Mouse (Mus musculus) retina, embryonic 14.5 days (tissue): ENCODE measurements around the gene Golga2.
"Not testable (repeated sequence)": the region's sequence is repeated elsewhere in the genome, so short reads cannot be mapped to it uniquely, and the experiment has no call there.

Source experiments
- DNase-seq: peaks from one replicate; pipeline ENCODE4 v3.0.0-alpha.2; 2015; ENCODE audit warnings: low spot score

The Golga2 gene

DNA sequence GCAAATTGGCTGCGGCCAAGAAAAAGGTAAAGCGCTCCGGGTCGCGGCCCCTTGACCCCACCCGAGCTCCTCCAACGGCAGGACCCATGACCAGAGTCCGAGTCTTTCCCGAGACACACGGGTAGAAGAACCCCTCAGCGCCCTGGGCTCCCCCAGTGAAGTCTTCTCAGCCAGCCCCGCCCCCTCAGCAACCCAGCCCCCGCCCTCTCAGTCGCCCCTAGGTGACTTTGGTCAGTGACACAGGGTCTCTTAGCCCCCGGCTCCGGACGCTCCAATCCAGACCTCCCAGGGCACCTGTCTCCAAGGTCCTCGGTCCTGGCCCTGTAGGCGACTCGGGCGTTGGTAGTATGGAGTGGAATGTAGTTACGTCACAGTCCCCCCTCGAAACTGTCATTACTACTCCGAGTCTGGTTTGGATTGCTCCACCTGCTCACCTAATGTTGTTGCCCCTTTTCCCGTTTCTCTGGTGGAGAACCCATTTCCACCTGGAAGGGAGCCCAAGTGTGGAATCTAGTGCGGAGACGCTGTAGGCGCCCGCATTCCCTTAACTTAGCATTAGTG is 1.3 kb downstream of the Golga2 start:
- no peak for DNase-seq

DNA sequence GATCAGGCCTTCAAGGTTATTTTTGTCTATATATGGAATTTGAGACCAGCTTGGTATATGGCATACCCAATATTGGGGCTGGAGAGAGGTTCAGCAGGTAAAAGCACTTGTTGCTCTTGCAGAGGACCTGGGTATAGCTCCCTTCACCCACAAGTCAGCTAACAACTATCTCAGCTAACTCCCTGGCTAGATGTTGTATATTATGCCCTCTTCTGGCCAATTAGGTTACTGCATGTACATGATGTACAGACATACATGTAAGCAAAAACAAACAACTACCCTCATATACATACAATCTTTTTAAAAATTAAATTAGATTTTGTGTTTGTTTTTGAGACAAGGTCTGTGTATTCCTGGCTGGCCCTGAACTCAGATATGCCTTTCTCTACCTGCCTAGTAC is 2.4 kb downstream of the Golga2 start:
- peak; percentile 65 for DNase-seq

DNA sequence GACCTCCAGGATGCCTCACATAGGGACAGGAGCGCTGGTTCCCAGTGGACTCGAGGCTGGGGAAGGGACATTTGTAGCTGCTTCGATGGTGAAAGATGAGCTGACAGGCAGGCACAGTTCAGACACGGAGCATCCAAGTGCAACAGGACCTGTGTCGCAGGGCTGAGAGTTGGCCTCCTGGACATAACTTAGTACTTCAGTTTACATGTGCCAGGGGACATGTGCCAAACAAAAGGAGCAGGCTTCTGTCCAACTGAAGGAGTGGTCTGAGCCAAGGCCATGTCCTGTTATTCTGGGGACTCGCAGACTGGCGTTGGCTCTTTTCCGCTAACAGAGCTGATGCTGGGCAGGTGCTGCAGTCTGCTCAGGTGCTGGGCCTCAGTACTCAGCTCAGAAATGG is 7.2 kb downstream of the Golga2 start:
- DNase-seq = no peak

DNA sequence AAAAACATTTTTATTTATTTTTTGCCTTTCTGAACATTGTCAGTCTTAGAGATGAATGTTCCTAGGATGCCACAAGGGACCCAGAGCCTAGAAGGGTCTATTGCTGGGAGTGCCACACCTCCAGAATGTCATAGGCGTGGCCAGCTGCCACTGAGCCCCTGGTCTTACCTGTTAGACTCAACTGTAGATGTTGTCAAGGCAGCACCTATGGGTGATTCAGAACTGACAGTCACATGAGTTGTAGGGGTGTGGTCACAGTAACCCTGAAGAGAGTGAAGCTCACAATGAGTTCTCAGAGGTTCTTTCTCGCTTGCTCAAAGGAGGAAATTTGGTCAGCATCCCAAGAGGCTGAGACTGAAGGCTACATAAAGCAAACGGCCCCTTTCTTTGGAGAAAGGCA is 8.1 kb downstream of the Golga2 start:
- no peak for DNase-seq

DNA sequence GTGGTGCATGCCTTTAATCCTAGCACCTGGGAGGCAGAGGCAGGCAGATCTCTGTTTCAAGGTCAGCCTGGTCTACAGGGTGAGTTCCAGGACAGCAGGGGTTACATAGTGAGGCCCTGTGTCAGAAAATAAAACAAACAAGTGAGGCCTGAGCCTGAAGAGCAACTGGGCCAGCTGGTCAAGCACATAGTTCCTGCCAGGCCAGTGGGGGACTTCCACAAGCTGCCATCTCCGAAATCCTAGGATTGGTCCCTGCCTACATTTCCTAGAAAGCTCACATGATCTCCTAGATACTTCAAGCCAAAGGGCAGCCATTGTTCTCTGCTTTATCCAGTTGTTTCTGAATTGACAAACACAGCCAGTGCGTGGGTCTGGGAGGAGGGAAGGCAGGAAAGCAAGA is 8.7 kb downstream of the Golga2 start:
- DNase-seq = not testable (repeated sequence)

DNA sequence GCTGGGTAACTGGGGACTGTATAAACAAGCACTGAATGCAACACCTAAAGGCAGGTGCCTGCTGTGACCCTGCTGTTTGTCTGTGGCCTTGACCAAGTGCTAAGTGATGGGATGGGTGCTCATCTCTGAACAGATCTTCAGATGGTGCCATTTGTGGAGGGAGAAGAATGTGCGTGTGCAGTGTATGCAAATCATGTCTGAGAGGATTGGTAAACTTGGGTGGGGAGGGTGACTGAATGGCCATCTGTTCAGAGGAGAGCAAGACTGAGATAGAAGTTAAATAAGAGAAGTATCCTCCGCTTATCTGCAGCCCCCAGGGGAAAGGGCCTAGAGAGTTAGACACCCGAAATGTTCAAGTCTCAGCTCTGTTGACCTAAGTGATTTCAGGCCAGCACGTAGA is 12.3 kb downstream of the Golga2 start:
- DNase-seq = no peak

DNA sequence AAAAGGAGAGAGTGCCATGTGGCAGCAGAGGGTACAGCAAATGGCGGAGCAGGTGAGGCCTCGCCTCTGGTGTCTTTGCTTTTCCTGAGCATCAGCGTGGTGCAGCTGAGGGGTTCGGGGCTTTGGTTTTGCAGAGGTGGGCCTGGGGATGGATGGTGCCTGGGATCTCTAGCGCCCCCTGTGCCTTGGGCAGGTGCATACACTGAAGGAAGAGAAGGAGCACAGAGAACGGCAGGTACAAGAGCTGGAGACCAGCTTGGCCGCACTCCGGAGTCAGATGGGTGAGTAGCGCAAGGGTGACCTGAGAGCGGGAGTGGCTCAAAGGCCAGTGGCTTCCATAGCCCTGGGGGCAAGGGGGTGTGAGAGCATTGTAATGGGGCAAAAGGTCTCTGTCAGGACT is 15.8 kb downstream of the Golga2 start:
- DNase-seq = no peak

DNA sequence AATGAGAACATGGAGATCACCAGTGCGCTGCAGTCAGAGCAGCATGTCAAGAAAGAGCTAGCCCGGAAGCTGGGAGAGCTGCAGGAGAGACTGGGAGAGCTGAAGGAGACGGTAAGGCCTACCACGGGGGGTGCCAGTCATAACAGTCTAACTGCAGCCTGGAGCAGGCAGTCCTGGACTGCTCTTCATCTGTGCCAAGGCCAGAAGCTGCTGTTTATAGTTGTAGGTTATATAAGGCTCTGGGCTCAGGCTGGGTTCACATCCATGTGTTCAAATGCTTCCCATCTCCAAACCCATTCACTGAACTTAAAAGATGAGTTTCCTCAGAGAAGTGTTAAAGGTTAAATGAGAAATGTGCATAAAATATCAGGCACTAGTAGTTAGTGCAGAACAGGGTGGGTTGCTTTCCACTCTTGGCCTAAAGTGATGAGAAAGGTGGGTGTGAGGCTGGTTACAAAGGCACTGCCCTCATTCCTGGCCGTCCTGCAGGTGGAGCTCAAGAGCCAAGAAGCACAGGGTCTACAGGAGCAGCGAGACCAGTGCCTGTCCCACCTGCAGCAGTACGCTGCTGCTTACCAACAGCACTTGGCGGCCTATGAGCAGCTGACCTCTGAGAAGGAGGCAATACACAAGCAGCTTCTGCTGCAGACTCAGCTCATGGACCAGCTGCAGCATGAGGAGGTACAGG is 17.1 kb downstream of the Golga2 start:
- DNase-seq = peak; percentile 69

DNA sequence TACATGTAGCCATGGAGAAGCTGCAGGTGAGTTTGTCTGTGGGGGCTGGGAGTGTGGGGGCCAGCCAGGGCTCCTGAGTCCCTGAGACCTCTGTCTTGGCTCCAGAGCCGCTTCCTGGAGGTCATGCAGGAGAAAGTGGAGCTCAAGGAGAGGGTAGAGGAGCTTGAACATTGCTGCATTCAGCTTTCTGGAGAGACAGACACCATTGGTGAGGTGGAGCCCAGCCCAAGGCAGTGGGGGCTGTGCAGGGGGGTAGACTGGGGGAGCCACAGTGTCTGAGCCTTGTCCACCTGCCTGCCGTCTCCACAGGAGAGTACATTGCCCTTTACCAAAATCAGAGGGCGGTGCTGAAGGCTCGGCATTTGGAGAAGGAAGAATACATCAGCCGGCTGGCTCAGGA is 18.5 kb downstream of the Golga2 start:
- no peak for DNase-seq

DNA sequence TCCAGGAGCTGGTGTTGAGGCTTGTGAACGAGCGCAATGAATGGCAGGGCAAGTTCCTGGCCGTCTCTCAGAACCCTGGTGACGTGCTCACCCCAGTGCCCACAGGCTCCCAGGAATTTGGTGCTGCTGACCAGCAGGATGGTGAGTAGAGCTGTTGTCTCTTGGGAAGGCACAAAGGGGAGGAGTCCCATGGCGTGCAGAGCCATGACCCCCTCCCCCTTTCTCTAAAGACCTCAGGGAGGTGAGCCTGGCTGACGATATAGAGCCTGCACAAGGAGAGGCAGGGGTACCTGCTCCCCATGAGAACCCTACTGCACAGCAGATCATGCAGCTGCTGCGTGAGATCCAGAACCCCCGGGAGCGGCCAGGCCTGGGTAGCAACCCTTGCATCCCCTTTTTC is 19.0 kb downstream of the Golga2 start:
- DNase-seq = no peak

DNA sequence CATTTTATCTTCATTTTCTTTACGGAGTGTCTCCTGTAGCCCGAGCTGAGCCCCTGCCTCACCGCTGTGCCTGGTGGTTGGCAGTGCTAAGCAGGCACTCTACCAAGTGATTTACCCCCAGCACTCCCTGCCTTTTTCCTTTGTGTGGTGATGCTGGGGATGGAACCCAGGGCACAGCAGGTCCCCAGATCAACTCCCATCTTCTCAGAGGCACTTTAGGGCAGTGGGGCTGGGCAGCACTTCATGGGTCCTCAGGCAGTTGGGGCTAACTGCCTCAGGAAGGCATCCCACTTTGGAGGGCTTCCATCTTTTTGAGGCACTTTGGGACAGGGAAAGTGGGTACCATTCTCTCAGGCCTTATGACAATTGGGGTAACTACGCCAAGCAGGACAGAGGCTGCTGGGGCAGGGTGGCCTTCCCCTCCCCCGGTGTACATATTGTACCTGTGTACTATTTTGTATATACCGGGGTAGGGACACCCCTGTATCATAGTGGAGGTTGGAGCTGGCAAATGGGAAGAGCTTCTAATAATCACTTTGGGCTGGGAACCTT is 20.1 kb downstream of the Golga2 start:
- no peak for DNase-seq

DNA sequence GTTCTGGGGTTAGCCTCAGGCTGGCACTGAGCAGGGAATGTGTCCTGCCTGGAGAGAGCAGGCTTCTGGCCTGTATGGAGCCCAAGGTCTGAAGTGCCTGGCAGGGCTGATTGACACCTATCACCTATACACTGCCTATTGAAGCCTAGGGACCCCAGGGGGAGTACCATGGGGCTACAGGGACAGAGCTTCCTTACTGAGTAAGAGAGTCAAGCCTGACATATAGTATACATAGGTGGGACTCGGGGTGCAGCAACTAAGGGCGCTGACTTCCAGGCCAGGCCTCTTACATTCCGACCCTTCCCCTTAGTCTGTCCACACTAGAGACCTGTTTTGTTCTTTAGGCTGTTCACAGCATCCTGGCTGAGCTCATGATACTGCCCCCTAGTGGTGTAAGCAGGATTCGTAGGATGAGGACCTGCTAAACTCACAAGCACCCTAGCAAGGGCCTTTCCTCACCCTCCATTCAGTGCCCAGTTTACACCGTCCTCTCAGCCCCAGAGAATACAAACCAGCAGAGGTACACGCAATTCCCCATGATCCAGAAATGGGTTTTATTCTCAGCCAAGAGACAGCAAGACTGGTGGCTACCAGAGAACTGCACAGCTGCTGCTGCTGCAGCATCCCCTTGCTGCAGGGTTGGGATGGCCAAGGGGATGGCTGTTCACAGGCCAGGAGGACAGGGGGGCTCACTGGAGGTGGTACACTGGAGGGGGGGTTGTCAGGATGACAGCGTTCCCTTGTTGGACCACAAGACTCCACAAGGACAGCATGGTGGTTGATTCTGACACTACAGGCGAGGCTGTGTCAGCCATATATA is 21.0 kb downstream of the Golga2 start:
- DNase-seq = peak; percentile 87

DNA sequence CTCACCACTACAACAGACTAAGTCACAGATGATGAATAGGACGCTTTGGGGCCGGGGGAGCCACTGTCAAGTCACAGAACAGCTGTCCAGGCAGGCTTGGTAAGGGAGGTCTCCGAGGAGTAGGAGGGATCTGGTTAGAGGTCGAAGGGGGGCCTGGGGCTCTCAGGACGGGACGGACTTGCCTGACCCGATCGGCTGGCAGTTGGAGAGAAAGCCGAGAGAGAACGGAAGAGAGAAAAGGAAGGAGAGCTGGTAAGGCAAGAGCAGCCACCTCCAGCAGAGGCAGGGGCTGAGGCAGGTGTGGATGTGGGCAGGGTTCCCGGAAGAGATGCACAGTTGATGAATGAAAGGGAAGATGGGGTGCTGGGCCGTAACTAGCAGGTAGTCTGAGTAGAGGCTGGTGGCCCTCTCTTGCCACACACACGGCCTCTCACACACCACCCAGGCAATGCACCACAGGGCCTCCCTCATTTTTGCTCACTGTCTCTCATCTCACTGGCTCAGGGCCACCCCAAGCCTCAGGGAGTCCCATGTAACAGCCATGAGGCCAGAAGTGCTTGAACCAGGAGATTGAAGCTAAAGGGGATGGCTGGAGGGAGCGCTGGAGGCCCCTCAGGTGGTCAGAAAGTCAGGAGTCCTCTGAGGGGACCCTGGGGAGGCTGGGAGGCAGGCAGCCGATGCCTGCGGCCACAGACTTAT is 21.8 kb downstream of the Golga2 start:
- no peak for DNase-seq

DNA sequence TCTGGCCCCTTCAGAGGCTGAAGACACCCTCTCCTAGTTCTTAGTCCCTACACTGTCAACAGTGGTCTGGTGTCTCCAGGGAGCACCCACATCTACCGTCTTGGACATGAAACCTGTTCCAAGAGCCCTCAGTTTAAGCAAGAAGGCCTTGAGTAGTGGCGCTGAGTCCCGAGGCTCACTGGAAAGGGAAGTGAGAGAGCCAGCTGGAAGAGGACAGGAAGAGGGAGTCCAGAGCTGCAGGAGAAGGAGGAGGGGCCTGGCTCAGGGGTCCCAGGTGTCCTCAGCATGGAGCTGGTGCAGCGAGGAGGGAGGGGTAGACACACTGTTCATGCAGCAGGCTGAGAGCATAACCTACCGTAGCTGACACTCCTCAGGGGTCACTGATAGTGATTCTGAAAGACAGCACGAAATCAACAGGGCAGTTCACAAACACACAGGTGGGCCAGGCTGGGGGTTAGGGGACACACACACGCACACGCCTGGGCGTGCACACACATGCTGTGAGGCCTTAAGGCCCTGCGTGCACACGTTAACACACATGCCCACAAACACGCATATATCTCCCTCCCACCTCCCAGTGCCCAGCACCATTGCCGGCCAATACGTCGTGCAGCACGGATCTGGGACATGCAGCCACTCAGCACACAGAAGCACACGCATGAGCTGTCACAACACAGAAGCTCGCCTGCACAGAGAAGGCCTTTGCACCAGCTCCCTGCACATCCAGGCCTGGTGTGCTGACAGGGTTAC is 23.1 kb downstream of the Golga2 start:
- DNase-seq = no peak

DNA sequence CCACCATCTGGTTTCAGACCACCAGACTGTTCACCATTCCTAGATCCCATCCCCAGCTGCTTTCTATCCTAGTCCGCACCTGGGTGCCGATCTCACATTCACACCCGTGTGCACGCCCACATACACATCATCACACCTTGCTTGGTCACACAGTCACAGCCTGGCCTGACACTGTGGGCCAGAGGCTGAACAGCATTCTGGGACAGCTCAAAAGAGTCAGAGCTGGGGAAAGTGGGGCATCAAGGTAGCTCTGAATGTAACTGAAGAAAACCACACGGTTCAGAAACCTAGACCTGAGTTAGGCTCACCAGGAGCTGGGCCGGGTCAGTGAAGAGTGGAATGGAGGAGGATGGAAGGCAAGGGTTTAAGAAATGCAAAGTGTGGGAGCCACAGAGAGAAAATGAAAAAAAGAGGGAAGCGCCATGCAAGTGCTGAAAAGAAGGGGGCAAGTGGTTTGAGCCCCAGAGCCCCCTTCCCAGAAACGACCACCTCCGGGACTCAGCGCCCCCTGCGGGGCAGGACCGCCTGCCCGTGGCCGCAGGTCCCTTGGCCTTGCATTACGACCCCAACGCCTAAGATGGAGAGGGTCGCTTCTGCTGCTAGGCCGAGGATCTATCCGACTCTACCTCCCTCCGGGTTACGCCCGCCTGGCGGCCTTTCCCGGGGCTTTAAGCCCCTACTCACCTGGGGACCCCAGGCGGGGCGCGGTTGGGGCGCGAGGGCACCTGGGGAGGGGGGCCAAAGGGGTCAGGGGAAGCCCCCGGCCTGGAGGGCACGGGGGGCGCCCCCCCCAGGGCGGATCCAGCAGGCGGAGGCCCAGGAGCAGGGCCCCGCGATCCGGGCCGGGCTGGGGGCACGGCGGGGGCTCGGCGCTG is 24.5 kb downstream of the Golga2 start:
- DNase-seq = peak; percentile 45

DNA sequence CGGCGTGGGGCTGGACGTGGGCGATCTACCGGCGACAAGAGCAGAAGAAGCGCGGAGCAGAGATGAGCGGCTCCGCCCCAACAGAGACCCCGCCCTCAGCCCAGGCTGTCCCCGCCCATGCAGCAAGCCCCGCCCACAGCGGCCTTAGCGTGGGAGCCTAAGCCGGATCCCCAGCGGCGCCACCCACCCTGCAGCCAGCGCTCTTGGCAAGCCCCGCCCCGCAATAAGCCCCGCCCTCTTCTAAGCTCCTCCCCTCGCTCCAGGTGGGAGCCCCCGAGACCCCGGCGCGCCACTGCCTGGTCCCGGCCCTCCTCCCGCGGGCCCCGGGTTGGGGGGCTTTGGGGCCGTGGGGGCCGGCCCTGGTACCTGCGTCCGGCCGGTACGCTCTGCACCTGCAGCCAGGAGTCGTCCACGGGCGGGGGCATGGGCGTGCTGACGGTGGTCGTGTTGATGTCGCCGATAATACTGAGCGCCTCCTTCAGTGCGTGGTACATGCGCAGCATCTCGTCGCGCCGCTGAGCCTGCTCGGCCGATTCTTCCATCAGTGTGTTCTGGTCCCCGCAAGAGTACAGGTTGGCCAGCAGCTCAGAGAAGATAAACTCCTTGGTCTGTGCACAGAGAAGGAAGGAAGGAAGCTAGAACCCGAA is 25.3 kb downstream of the Golga2 start:
- peak; percentile 95 for DNase-seq

DNA sequence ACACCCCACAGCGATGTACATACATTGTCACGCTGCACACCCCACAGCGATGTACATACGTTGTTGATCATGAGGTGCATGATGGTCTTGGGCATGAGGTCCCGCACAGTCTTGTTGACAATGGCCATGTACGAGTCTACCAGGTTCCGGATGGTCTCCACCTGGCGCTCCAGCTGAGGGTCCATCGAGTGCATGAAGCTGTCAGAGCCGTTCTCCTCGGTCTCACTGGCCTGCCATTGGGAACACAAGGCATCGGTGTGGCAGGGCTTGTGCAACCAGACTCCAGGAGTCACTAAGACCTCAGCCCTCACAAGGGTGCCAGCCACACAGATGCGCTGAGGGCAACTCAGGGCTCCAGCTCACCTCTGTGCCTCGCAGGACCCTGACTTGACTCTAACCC is 27.6 kb downstream of the Golga2 start:
- no peak for DNase-seq

DNA sequence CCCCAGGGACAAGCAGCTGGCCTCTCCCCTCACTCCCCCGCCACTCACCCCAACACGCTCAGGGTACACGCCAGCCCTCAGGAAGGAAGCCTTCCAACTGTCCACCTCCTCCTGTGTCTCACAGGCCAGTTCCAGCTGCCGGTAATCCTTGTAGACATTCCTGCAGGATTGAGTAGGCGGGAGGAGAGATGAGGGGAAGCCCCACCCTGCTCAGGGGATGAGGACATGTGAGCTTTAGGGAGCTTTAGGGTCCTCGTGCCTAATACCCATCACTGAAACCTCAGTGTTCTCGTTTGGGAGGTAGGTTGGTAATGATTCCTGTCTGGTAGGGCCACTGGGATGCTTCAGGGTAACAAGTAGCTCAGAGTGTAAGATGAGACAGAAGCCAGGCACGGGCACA is 28.6 kb downstream of the Golga2 start:
- DNase-seq = no peak

DNA sequence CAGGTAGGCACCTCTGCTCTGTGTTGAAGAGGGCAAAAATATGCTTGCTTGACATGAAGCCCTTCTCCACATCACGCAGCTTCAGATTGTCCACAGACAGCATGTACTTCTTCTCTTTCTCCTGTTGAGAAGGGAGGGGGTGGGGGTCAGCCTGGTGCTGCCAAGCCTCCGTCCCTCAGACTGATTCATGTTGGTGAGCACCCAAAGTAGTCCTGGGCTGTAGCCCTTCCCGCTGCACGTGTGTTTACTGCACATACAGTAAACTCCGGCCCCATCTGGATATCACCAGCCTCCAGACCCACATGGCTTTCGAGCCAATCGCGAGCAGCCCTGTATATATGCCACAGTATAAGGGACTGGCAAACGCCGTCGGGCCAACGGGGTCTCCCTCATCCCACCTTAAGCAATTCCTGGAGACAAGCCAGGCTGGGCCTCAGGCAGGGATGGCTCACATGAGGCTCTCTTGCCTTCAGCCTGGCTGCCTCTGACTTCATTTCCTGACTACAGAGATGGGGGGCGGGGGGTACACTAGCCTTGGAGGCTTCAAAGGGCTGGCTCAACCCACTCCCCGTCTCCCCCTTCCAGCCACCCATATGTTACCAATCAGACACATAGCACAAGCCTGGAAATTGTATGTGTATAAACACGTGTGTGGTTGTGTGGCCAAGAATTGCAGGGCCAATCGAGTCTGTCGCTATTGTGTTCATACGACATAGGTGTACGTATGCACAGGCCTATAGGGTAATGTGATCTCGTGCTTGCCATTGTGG is 29.9 kb downstream of the Golga2 start:
- no peak for DNase-seq
